Mouse (Mus musculus): ENCODE data around the gene Mapk1ip1. TPM values are rescaled to one million over a fixed set of nuclear protein-coding genes. Genes with fewer than 3 reads are reported as not detected.

Gene Mapk1ip1
- polyA plus RNA-seq, 1 experiment from 2014 or later, result 38.2 TPM

DNA sequence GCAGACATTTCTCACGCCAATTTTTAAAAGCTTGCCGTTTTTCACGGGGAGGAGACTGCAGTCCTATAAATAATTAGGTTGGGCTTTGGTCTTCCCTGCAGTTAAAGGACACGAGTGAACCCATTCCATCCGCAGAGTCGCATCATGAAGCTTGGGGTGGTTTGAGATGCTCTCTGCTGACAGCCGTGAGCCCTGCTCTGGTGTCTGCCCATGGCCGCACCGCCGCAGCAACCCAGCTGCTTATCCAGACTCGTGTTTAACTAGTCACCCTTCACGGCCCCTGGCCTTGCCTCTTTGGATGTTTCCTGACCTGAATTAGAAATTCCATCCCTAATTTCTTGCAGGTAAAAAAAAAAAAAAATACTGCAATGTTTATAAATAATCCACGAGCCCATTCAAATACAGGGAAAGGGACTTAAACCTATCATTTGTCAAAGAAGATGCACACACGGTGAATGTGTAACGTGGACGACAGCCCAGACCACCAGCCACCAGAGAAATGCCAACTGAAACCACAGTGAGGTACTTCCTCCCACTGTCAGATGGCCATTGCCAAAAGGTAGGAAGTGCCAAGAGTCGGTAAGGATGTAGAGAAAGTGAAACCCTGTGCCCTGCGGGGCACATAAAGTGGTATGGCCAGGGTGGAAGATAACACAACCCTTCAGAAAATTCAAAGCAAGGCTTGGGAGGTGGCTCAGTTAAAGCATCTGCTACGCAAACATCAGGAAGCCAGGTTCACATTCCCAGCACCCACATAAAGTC is 20.9 kb downstream of the Mapk1ip1 start:
- WGBS, result 87% methylated on average over 19 of the region's 19 CpGs
- Histone ChIP-seq H3K27ac (replicated peaks) (no peak overlapping the region), H3K27me3 (replicated peaks) (0 out of 2 replicates have a peak, but pooled peaks cover 3% of the 10 kb centered on the region), H3K9me3 (replicated peaks) (no peaks in the 10 kb centered on the region), H3K4me2 (no peak overlapping the region), H3K4me1 (no peaks in the 10 kb centered on the region), H3K4me3 (replicated peaks) (no peak overlapping the region), H3K9ac (replicated peaks) (no peak overlapping the region), H3K36me3 (no peaks in the 10 kb centered on the region)
- ATAC-seq (ENCODE audit: low FRiP score), result no peak

DNA sequence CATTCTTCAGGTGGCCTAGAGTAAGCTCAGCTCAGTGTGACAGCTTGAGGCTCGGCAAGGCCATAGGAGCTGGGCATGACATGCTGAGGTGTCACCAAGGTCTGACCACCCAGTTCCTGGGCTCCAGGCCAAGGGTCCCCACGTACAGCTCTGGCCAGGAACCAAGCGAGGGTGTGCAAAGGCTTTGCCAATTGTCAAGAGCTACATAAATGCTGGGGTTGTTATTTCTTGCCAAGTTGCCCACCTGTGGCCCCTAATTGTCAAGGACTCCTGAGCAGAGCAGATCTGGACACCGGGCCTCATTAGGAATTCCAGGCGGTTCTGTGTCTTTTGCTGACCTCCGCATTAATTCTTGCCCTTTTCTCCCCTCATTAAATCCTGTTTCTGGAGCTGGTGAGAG is 21.6 kb downstream of the Mapk1ip1 start:
- Histone ChIP-seq H3K27me3 (replicated peaks) (0 out of 2 replicates have a peak, but pooled peaks cover 3% of the 10 kb centered on the region), H3K4me2 (no peak overlapping the region), H3K4me1 (no peaks in the 10 kb centered on the region), H3K9ac (replicated peaks) (no peak overlapping the region), H3K4me3 (replicated peaks) (no peak overlapping the region), H3K9me3 (replicated peaks) (no peaks in the 10 kb centered on the region), H3K27ac (replicated peaks) (no peak overlapping the region), H3K36me3 (no peaks in the 10 kb centered on the region)
- ATAC-seq (ENCODE audit: low FRiP score), result no peak
- 79% methylated on average over 6 of the region's 6 CpGs for WGBS

DNA sequence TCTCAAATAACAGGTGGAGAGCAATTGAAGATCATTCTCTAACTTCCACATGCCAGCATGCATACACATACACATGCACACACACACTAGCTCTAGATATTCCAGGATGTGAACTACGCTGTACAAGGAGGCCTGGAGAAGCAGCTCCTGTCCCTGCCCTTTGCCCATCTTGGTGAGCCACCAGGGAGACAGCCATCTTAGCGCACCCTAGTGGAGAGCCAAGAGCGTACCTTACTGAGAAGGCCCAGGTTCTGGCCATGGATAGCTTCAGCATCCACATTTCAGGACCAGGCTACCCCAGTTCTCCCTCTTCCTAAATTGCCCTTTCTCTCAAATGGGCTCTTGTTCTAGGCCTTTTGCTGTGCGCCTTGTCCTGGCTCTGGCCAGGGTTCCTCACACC is 27.8 kb downstream of the Mapk1ip1 start:
- no peaks in the 10 kb centered on the region for H3K27me3 ChIP-seq (replicated peaks)
- no peak overlapping the region for H3K9ac ChIP-seq (replicated peaks)
- H3K4me1 ChIP-seq, result peaks cover 13% of the 10 kb centered on the region
- ATAC-seq (ENCODE audit: low FRiP score), result no peak
- no peak overlapping the region for H3K27ac ChIP-seq (replicated peaks)
- no peak overlapping the region for H3K4me2 ChIP-seq
- no peaks in the 10 kb centered on the region for H3K9me3 ChIP-seq (replicated peaks)
- WGBS, result 61% methylated on average over 4 of the region's 4 CpGs
- H3K36me3 ChIP-seq, result no peaks in the 10 kb centered on the region
- no peak overlapping the region for H3K4me3 ChIP-seq (replicated peaks)

DNA sequence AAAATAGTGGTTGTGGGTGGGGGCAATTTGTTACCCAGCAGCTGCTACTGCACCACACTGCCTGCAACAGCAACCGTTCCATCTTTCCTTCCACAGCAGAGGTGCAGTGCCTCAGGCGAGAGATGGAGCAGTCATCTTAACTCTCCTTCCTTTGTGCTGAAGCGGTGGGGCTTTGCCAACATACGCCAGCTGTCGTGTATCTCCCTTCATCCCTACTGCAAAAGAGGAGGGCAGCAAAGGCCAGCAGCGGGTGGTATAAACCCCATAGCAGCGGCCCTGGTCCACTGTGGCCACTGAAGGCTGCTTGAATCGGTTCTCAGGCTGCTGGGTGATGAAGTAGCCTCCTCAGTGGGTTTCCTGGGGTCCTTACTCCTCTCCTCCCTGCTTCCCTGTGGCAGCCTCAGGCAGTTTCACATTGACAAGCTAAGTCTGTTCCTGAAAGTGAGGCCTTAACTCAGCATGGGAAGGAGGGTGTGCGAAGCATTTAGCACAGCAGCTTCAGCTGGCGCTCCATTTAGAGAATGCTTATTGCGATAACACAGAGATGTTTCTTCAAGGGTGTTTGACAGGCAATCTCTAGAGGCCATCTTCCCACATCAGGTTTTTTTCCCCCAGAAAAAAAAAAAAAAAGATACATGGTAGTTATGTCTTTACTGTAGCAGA is 32.7 kb downstream of the Mapk1ip1 start:
- Histone ChIP-seq H3K4me1 (peaks cover 17% of the 10 kb centered on the region), H3K9me3 (replicated peaks) (no peaks in the 10 kb centered on the region), H3K36me3 (no peaks in the 10 kb centered on the region), H3K4me3 (replicated peaks) (no peak overlapping the region), H3K9ac (replicated peaks) (no peak overlapping the region), H3K27me3 (replicated peaks) (no peaks in the 10 kb centered on the region), H3K4me2 (no peak overlapping the region), H3K27ac (replicated peaks) (peak overlapping the region; percentile 81)
- 0 out of 2 replicates have a peak, but pooled peaks have one; percentile 47 for ATAC-seq (ENCODE audit: low FRiP score)
- WGBS, result 49% methylated on average over 11 of the region's 11 CpGs

DNA sequence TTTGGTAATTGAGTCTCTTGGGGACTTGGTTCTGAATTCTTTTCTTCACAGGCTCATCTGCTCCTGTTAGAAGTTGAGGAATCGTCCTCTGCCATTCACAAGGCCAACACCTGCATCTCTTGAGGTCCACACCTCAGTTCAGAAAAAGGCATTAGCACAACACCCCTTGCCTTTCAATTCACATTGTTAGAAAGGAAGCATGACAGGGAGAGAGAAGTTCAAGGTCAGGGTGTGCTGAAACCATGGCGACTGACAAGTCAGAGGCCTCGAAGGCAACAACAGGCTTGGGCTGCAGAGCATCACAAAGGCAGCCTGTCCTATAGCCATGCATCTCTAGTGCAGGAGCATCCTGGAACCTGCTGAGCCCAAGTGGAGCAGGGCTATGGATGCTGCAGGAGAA is 38.9 kb downstream of the Mapk1ip1 start:
- no peaks in the 10 kb centered on the region for H3K27me3 ChIP-seq (replicated peaks)
- H3K27ac ChIP-seq (replicated peaks), result no peak overlapping the region
- no peaks in the 10 kb centered on the region for H3K9me3 ChIP-seq (replicated peaks)
- no peak overlapping the region for H3K4me3 ChIP-seq (replicated peaks)
- WGBS, result 89% methylated on average over 3 of the region's 3 CpGs
- no peak overlapping the region for H3K9ac ChIP-seq (replicated peaks)
- H3K4me1 ChIP-seq, result no peaks in the 10 kb centered on the region
- ATAC-seq (ENCODE audit: low FRiP score), result no peak
- no peak overlapping the region for H3K4me2 ChIP-seq
- no peaks in the 10 kb centered on the region for H3K36me3 ChIP-seq

DNA sequence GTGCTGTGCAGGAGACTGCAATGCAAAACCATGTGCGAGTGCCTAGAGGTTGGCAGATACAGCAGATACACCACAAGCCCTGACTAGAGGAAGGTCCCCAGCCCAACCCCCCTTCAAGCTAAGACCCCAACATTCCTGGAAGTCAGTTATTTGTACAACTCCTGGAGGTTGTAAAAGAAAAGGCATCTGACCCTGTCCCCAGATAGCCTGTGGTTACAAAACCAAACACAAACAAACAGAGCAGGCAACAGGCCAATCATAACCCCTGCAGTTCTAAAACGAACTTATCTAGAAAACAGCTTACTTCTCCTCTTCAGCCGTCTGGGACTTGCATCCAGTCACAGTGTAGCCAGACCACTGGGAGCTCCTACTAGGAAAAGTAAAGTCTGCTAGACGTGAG is 42.7 kb downstream of the Mapk1ip1 start:
- H3K9ac ChIP-seq (replicated peaks), result no peak overlapping the region
- WGBS, result 54% methylated on average over 4 of the region's 4 CpGs
- no peaks in the 10 kb centered on the region for H3K36me3 ChIP-seq
- H3K27me3 ChIP-seq (replicated peaks), result no peaks in the 10 kb centered on the region
- ATAC-seq (ENCODE audit: low FRiP score), result no peak
- no peak overlapping the region for H3K4me3 ChIP-seq (replicated peaks)
- no peaks in the 10 kb centered on the region for H3K9me3 ChIP-seq (replicated peaks)
- no peaks in the 10 kb centered on the region for H3K4me1 ChIP-seq
- no peak overlapping the region for H3K27ac ChIP-seq (replicated peaks)
- H3K4me2 ChIP-seq, result no peak overlapping the region

DNA sequence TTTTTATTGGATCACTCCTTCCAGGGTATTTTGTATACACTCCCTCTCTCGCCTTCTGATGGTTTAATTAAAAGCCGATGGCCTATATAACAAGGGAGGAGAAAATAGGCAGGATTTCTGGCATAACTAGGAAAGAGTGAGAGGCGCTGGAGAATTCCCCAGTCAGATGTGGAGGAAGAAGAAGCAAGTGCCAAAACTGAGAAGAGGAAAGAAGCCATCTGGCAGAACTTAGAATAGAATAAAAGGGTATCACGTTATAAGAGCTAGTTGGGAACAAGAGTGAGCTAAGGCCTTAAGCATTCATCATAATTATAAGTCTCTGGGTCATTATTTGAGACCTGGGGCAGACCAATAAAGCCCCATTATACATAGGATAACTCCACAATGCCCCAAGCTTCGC is 58.0 kb downstream of the Mapk1ip1 start:
- Histone ChIP-seq H3K27me3 (replicated peaks) (no peaks in the 10 kb centered on the region), H3K4me2 (no peak overlapping the region), H3K27ac (replicated peaks) (no peak overlapping the region), H3K9ac (replicated peaks) (no peak overlapping the region), H3K9me3 (replicated peaks) (no peaks in the 10 kb centered on the region), H3K4me3 (replicated peaks) (no peak overlapping the region), H3K4me1 (no peaks in the 10 kb centered on the region), H3K36me3 (no peaks in the 10 kb centered on the region)
- WGBS, result 72% methylated on average over 5 of the region's 5 CpGs
- no peak for ATAC-seq (ENCODE audit: low FRiP score)

Other genes starting within 250 kb of the Mapk1ip1 start
- 80.1 and 88.2 TPM in 2 replicates for gene Ppp2r2d, start 194 bp downstream of the Mapk1ip1 start, polyA plus RNA-seq (2015; fragmentation: Nextera tagmentation; extraction: Ambion mirVana)
- 128 and 131 TPM in 2 replicates for gene Bnip3, start 63.2 kb upstream of the Mapk1ip1 start, polyA plus RNA-seq (2015; fragmentation: Nextera tagmentation; extraction: Ambion mirVana)
- gene Jakmip3, start 94.5 kb upstream of the Mapk1ip1 start, polyA plus RNA-seq (2015; fragmentation: Nextera tagmentation; extraction: Ambion mirVana), result 11.4 and 11.7 TPM in 2 replicates
- 153 and 181 TPM in 2 replicates for gene Dpysl4, start 239.7 kb upstream of the Mapk1ip1 start, polyA plus RNA-seq (2015; fragmentation: Nextera tagmentation; extraction: Ambion mirVana)

All from neural tube, embryonic 15.5 days (tissue).